Mouse (Mus musculus) urinary bladder, adult 18-20 months (tissue): Measurements from ENCODE around the gene Nup107.
"Not testable (repeated sequence)": the region's sequence is repeated elsewhere in the genome, so short reads cannot be mapped to it uniquely, and the experiment has no call there.

Source experiments
- DNase-seq, 2 experiments: peaks; one replicate each; pipeline ENCODE4 v3.0.0; 2022; ENCODE audit warnings: low spot score in 2 of 2, mixed read lengths in 2 of 2

Nup107 gene

DNA sequence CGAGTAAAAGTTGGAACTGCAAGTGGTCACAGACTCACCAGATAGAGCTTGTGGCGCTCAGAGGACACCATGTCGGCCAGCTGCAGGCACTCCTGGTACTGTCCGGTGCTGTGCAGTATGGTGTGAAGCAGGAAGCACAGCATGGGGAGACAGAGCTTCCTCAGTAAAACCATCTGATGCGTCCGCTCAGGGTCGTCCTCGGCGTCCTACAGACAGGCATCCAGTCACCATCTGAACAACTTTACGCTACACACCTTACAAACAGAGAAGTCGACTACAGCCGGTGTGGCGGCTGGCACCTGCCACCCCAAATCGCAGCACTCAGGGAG, 41.3 kb downstream of the Nup107 start:
- no peak for DNase-seq

- DNase-seq: no peak
Measured at GRCm38 (mm10) chr10:117750529-117751281, 41.8 kb downstream of the Nup107 start.

DNA sequence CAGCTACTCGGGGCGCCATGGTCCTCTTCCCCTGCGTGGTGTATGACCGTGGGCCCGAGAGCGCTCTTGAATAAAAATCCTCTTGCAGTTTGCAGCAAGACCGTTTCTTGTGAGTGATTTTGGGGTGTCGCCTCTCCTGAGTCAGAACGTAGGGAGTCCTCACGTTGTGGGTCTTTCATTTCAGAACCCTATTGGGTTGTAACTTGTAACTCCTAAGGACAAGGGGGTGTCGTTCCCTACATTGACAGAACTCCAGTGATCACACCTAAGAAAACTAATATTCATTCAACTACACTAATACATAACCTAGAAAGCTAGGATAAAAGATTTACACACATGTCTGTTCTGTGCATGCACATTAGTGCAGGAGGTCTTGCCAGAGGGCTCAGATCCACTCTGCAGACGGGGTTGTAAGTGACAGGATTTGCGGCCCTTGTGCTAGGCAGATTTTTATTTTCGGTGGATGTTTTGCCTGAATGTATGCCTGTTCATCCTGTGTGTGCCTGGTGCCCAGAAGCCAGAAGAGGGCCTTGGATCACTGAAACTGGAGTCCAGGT, 42.6 kb downstream of the Nup107 start:
- DNase-seq: no peak

DNA sequence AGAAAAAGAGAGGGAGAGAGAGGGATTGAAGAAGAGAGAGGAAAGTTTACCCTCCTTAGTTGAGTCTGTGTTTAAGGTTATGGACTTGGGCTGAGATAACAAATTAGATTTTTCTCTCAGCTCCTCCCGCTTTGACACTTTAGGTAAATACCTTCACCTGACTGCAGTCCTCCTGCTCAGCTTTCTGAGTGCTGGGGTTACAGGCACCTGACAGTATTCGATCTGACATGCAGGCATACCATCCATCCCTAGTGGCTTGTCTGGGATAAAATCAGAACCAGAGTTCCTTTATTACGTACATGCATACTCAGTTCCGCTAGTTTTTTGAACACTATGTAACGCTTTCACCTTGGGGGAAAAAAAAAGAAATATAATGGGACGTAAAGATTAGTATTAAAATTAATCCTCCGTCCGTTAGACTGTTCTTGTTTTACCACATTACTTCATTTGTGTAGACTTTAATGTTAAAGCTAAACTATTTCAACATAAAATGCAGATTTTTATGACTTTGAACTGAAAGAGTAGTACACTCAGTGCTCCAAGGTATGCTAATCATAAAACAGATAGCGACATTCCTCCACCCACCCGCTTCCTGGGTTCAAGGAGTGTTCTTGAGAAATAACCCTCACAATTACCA, 43.3 kb downstream of the Nup107 start:
- DNase-seq: no peak

- DNase-seq: no peak
Measured at GRCm38 (mm10) chr10:117748276-117749049, 44.0 kb downstream of the Nup107 start.

DNA sequence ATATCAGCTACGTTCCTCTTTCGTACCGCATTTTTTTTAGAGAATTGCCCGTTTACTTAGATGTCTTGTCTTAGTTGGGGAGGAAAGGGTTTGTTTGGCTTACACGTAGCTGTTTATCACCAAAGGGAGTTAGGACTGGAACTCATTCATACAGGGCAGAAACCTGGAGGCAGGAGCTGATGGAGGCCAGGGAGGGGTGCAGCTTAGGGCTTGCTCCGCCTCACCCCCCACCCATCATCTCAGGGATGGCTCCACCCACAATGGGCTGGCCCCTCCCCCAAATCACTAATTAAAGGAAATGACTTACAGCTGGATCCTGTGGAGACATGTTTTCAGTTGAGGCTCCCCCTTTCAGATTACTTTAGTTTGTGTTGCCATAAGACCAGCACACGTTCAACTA, 44.8 kb downstream of the Nup107 start:
- no peak for DNase-seq

DNA sequence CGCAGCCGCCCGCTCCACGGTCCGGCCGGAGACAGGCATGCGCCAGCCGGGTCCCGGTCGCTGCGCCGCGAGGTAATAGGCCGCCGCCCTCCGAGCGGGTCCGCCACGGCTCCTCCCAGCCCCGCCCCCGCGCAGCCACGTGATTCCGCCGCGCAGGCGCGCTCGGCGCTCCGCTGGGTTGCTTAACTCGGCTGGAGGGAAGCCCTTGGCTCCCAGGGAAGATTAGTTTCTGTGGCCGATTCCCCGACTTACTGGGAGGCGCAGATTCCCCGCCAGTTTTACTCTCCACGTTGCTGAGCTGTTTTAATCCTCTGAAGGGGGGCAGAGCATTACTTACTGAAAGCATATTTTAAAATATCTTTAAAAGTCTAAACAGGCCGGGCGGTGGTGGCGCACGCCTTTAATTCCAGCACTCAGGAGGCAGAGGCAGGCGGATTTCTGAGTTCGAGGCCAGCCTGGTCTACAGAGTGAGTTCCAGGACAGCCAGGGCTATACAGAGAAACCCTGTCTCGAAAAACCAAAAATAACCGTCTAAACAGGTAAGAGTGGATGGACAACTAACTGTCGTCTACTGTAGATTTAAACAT, 46.1 kb downstream of the Nup107 start, which contains the start of gene Slc35e3:
Slc35e3 (minus strand) TSS at position 69 of the 587 bp plus-strand sequence.
- peak; percentile 96 to 98 for DNase-seq

DNA sequence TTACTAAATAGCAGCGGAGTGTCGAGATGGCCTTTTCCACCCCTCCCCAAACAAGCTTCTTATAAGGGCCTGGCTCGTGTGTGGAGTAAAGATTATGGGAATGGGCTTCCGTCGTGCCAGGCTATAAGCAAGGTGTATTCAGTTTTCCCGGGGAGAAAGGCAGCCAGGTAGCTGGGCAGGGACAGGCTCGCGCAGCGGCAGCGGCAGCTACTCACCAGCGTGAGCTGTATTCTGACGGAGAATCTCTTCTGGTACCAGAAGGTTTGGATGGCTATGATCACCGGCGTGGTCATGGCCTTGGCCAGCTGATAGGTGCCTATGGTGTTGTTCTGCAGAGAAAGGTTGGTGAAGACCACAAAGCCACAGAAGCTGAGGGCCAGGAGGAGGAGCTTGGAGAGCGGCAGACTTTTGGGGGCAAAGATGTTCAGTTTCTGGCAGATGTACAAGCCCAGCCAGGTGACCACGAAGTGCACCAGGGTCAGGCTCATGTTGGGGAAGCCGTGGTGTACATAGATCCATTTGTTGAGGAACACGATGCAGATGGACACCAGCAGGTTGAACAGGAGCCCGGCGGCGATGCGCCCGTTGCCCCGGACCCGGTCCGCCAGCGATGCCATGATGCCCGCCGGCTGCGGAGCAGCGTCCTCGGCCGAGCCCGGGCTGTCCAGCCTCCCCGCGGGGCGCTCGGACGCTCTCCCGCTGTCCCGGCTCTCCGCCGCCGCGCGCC, 46.8 kb downstream of the Nup107 start:
- peak in 1 of 2 experiments; percentile 30 for DNase-seq

DNA sequence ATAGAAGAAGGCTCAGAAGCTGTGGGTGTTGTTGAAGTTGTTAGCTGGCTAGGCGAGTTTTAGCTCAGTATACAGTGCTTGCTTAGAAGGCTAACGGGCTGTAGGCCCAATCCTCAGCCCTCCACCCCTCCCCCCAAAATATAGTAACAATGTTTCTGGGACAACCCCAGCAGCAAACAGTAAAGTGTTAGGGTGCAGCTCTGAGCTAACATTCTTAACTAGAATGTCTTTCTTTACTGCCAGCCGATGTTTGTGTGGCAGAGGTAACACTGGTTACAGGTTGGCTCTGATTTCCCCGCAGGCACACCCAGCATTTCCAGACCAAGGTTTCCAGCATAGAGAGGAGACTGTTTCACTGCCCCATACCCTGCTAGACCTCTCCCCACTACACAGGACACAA, 48.6 kb downstream of the Nup107 start:
- DNase-seq: no peak

GRCm38 (mm10) chr10:117743182-117743581, 49.3 kb downstream of the Nup107 start:
- no peak for DNase-seq

DNA sequence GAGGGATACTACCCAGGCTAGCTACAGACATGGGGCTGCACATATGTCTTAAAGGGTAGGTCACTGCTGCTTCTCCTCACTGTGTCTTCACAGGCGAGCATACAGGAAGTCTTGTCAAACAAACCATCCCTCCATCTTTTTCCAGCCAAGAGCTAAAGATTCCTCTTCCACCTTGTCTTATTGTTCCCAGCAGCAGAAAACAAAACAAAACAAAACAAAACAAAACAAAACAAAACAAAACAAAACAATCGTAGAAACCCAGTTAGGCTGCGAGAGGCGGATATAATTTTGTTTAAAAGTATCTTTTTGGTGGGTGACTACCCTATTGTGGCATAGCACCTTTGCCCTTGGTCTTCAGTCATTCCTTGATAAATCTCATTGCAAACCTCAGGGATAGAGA, 49.9 kb downstream of the Nup107 start:
- no peak for DNase-seq

DNA sequence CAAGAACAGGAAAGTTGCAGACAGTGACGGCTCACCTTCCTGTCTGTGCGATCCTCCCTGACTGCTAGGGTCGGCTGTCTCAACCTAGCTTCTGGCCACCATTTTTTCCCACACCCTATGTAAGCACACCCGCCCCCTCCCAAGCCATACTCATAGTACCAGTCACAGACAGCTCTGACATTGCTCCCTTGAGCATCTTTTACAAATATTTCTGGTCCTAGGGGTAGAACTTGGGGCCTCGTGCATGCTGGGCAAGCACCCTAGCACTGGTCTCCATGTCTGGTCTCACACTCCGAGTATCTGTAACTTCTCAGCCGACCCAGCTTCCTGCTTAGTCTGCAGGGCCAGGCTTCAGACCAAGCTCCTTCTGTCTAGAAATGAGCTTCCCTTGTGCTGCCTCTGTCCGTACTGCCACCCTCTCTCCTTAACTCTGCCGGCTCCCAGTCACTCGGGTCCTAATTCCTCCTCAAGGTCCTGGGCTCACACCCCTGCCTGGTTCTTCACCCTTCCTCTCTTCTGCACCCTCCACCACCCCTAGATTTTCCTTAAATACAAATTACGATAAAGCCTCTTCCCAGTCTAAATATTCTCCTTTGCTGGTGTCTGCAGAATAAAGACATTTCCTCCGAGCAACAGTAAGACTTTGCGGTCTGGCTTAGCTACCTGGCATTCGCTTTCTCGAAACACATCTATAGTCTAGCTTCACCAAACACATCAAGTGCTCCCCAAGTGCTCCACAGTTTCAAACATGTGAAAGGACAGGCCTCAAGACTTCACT, 50.6 kb downstream of the Nup107 start:
- no peak for DNase-seq

- DNase-seq: no peak
Measured at GRCm38 (mm10) chr10:117740921-117741320, 51.6 kb downstream of the Nup107 start.

GRCm38 (mm10) chr10:117740171-117740570, 52.3 kb downstream of the Nup107 start:
- DNase-seq: no peak

DNA sequence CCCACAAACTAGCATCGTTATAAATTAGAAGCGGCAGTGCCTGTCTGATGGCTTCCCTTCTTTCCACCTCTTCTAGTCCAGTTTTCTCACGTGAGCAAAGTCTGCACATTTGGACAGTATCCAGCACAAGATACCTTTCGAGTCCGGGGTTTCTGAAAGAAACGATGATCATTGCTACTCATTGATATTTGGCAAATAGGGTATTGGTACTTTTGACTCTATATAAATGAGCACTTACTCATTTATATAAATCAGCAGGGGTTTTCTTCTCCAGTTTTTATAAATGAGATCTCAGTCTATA, 52.9 kb downstream of the Nup107 start:
- no peak for DNase-seq

GRCm38 (mm10) chr10:117738928-117739647, 53.4 kb downstream of the Nup107 start:
- DNase-seq: no peak

GRCm38 (mm10) chr10:117738140-117738921, 54.2 kb downstream of the Nup107 start:
- DNase-seq: no peak

GRCm38 (mm10) chr10:117737498-117737897, 55.0 kb downstream of the Nup107 start:
- not testable (repeated sequence) for DNase-seq

DNA sequence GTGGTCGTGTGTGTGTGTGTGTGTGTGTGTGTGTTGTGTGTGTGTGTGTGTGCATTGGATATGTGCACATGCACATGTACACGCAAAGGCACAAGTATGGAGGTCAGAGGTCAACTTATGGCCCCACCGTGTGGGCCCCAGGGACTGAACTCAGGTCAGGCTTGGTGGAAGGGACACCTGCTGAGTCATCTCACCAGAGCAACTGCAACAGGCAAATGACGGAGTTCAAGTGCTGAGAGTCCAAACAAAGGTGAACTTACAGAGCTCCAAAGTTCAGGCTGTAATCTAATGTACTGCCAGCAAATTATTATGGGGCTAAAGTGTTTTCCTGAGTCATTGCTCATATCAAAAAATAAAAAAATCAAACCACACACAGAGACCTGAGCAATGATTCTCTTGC, 55.4 kb downstream of the Nup107 start:
- no peak for DNase-seq
